Mouse (Mus musculus): ENCODE measurements at regions not wholly inside any gene's neighbourhood (a gene's known extent, or its start where the extent isn't known, plus 50 kb on each side); places are given as distances from the start of the nearest gene placed in this dataset.
"Not testable (repeated sequence)": the region's sequence is repeated elsewhere in the genome, so short reads cannot be mapped to it uniquely, and the experiment has no call there.

DNA sequence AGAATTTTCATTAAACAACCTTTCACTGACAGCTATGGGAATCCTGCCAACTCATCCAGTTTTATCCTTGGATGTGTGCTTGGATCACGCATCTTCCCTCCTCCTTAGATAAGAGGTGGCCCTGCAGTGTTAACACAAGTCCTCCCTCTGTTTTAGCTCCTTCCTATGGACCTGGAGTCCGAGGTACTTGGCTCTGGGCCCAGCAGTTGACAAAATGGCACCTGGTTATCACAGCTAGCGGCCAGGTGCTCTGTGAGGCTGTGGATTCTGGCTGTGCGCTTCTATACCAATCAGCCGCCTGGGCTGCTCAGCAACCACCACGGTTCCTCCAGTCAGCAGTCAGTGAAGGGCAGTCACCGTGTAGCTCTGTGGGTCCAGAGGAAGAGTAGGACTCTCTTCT is 157.4 kb downstream of the Prdm2 start:
- no peak for DNase-seq

- DNase-seq: no peak
Observed at GRCm38 (mm10) chr4:143053029-143053428, 159.8 kb downstream of the Prdm2 start.

DNA sequence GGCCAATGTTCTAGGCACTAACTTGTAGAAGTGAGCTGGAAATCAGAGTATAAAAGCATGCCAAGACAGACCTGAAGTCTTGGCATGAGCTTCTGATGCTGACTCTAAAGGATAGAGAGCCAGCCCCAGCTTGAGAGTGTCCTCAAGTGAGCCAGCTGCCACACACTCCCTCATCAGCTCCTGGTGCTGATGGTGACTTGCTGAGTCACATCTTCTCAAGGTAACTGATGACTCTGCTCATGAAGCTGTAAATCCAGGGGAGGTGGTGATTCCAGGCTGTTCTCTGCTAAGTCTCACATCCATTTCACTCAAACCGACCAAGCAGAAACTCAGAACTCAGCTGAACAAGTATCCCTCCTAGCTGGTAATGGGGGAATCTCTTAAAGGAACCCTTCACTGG is 161.6 kb downstream of the Prdm2 start:
- DNase-seq: no peak

GRCm38 (mm10) chr4:143045245-143045644 is 167.6 kb downstream of the Prdm2 start:
- DNase-seq: no peak

GRCm38 (mm10) chr4:143042806-143043205 is 170.0 kb downstream of the Prdm2 start:
- DNase-seq: no peak

GRCm38 (mm10) chr4:143038626-143039025 is 174.2 kb downstream of the Prdm2 start:
- no peak for DNase-seq

GRCm38 (mm10) chr4:143036704-143037103 is 176.1 kb downstream of the Prdm2 start:
- no peak for DNase-seq

GRCm38 (mm10) chr4:143035089-143035488 is 177.7 kb downstream of the Prdm2 start:
- DNase-seq: not testable (repeated sequence)

- not testable (repeated sequence) for DNase-seq
Observed at GRCm38 (mm10) chr4:143034324-143034723, 178.5 kb downstream of the Prdm2 start.

DNA sequence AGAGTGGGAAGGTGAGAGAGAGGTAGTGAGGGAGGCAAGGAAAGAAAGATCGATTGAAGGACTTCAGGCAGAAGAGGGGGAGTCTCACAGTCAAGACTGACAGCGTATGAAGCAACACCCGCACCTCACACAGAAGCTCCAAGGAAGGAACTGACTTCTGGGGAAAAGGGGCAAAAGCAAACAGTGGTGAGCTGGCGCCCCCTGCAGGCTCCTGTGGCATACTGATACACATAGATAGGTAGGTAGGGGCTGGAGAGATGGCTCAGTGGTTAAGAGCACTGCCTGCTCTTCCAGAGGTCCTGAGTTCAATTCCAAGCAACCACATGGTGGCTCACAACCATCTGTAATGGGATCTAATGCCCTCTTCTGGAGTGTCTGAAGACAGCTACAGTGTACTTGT is 183.0 kb downstream of the Prdm2 start:
- not testable (repeated sequence) for DNase-seq

DNA sequence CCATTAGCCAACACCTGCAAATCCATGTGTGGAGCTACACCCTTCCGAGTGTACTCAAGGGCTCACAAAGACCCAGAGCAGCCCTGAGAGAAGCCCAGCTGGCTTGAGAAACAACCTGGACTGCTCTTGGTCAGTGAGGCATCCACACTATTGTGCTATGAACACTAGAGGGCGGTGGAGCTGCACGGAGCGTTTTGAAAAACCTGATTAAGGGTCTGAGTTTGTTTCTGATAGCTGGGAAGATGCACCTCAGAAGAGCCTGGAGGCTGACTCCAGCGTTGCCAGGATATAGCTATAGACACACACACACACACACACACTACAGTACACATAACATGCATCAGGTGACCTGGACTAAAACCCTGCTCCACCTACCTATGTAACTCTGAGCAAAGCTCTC is 185.5 kb downstream of the Prdm2 start:
- peak; percentile 56 for DNase-seq

- DNase-seq: peak; percentile 73
Observed at GRCm38 (mm10) chr4:143021242-143021881, 191.4 kb downstream of the Prdm2 start.

DNA sequence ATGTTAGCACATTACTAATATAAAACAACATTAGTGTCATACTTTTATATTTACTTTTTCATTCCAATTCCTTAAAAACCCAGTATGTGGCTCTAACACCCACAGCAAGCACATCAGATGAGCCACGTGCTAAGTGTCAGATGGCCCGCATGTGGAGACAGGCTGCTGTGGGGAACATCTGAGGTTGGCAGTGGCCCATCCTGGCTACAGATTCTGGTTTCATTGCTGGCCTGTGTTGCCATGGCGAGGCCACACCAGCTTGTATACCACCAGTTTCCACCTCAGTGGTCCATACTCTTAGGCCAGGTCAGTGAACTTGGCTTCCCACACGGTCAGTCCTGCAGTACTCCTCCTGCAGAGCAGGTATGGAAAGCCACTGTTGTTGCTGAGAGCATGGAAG is 192.1 kb downstream of the Prdm2 start:
- no peak for DNase-seq

DNA sequence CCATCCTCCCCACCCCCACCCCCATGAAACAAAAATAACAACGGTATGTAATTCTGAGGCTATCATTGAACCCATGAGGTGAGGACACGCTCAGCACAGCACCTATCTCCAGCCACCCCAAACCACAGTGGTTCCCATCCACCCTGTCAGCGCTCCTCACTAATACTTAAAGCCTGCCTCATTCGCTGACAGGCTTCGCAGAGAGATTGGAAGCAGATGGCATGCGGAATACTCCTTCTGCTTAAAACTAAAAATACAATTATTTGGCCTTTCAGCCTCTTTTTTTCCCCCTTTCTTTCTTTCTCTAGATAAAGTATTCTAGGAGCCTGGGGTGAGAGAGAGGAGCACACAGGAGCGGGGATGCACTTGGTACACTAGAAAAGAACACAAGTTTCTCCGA is 199.9 kb downstream of the Prdm2 start:
- DNase-seq: no peak

DNA sequence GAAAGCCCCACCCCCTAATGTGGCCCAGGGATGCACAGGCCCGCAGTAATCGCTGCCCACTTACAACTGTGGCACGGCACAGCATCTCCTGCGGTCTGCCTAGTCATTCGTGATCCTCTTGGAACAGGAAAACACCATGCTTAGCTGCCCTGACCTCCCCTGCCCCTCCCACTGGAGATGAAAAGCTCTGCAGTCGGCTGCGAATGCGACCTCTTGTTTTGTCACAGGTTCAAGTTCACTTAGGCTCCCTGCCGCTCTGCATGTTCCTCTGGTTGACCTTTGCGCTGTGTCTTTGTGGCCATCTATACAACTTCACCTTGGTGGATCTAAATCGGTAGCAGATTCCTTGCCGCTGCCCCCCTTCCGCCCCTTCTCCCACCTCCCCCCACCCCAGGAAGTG is 210.8 kb downstream of the Prdm2 start:
- no peak for DNase-seq

DNA sequence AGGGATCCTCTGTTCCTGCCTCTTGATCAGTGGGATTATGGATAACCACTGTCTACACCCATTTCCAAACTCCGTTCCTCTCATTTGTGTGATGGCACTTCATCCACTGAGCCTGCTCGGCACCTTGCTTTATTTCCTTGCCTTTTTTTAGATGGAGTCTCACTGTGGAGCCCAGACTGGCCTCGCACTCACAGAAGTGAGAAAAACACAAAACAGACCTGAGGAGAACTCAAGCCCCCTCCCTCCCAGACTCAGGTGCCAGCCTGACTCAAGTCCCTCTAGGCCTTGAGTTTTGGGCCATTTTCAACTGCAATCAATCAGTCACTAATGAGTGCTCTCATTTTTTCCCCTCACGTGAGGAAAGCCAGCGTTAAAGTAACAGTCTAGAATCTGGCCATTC is 211.3 kb downstream of the Prdm2 start:
- DNase-seq: no peak

DNA sequence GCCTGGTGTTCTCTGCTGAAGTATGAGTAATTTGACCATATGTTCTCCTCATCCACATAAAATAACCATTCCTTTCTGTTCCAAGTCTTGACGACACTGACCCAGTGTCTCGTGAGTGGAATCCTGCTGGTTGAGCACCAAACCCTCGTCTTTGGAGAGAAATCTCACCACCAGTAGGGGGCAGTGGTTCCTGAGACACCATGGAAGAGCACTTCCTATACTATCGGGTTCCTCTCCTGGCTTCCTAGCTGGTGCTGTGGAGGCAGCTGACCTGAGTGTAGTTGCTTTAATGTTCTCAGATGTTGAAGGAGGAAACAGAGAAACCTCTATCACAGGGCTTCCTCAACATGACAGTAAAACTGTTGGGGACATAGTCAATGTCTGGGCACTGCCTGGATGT is 216.4 kb downstream of the Prdm2 start:
- no peak for DNase-seq

GRCm38 (mm10) chr4:142991401-142991800 is 221.4 kb downstream of the Prdm2 start:
- no peak for DNase-seq

- DNase-seq: no peak
Observed at GRCm38 (mm10) chr4:142989175-142989574, 223.6 kb downstream of the Prdm2 start.

DNA sequence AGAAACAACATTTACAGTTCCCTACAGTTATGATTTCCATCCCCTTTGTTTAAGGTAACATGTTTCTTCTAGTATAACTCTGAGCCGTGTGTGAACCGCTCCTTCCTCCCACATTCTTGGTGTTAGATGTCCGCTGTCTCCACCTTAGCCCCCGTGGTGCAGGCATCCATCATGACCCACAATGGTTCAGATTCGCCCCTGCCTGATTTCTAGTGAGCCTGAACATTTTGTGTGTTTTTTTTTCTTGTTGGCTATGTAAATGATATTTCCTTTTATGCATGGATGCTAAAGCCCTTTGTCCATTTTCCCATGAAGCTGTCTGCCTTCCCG is 229.5 kb downstream of the Prdm2 start:
- no peak for DNase-seq

DNA sequence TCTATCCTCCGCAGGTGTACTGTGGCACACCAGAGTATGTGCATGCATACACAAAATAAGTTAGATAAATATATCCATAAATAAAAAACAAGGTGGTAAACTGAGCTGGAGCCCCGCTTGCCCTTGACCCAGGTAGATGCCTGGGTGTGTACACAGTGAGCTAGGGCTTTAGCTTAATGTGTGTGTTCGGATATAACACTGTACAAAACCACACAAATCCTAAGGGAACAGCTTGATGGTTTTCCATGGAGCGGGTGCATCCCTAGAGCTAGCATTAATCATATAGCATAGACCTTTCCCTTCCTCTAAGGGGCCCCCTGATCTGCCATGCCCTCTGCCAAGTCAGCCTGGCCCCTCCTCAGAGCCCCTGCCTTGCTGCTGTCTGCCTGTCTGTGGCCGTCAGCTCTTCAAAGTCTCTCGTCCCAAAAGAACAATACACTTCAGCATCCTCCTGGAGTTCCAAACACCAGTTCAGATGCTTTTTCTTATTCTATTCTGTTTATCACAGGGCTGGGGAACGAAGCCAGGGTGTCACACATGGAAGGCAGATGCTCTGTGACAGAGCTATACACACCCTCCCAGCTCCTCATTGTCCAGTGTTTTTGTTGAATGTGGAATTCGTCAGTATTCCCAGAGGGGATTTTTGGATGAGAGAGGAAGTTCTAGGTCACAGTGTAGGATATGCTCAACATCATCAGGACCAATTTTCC is 230.1 kb downstream of the Prdm2 start:
- no peak for DNase-seq

DNA sequence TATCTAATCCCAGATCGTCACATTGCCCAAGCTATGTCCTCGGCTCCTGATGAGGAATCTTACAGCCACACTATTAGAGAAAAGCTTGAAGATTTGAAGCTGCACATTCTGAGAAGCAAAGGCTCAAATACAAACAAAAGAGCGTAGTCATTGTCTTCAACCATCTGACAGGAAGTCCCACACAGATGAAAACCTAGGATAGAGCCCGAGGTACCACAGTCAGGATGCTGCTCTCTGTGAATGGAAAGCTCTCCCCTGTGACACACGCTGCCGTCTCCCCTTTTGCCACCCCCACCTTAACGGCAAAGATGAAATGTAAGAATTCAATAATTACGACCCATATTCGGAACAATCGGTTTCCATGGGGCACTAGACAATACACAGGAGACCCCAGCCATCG is 237.2 kb downstream of the Prdm2 start:
- DNase-seq: no peak

DNA sequence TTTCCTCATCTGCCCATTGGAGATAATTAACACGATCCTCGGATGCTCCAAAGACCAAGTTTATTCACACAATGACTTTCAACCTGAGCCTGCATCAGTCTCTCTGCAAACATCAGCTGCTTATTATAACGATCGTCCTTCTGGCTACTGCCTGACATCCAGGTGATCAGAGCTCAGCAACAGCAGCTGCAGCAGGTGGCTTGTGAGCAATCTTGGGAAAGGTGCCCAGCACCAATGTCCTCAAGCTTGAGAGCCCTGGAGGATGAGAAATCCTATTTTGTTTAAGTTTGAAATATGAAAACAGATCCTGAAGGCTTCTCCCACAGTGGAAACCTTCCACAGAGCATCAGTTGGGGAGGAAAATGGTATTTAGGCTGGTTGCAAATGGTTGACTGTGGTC is 242.8 kb downstream of the Prdm2 start:
- peak; percentile 24 for DNase-seq

- no peak for DNase-seq
Observed at GRCm38 (mm10) chr4:142967604-142968003, 245.2 kb downstream of the Prdm2 start.

Data from gastrocnemius, postnatal 10 days (tissue).